Mouse (Mus musculus) CH12.LX (cell line): ENCODE measurements around the gene Tubb1. TPM values are rescaled to one million over a fixed set of nuclear protein-coding genes. Genes with fewer than 3 reads are reported as not detected.

Experiments
- DNase-seq: peaks from one replicate; pipeline ENCODE4 v3.0.0-alpha.2; 2013; ENCODE audit errors: extremely low read depth
- H3K27ac ChIP-seq: 2 replicates; pipeline ENCODE4 v1.5.1; 2012; ENCODE audit warnings: low read depth, mild to moderate bottlenecking, control low read depth, moderate library complexity; ENCODE audit not compliant: insufficient read depth
- H3K27me3 ChIP-seq: replicated peaks from 2 replicates; pipeline ENCODE3; 2012; ENCODE audit warnings: inconsistent platforms
- H3K36me3 ChIP-seq, 2 experiments: replicated peaks in 1 of 2; 2 replicates each; pipeline versions ENCODE3 to v1.6.1; 2012; ENCODE audit warnings: inconsistent platforms in 1 of 2, low read length in 1 of 2, mild to moderate bottlenecking in 1 of 2, mixed read lengths in 1 of 2, moderate library complexity in 1 of 2; ENCODE audit not compliant: control insufficient read depth in 1 of 2, insufficient read depth in 1 of 2
- H3K4me1 ChIP-seq, 2 experiments: 2 replicates each; pipeline ENCODE4 v1.6.1; 2012; ENCODE audit warnings: inconsistent platforms in 1 of 2, moderate library complexity in 1 of 2; ENCODE audit not compliant: insufficient read depth in 2 of 2, control insufficient read depth in 1 of 2
- H3K4me2 ChIP-seq: 2 replicates; pipeline ENCODE4 v1.6.1; 2012; ENCODE audit warnings: low read depth, mild to moderate bottlenecking, control low read depth; ENCODE audit not compliant: poor library complexity, insufficient read depth, severe bottlenecking
- H3K4me3 ChIP-seq, 3 experiments: fragments of 150-350 bp in 1 of 3; sonication (generic) in 1 of 3; replicated peaks in 1 of 3; 2 replicates each; pipeline versions ENCODE3 to v1.5.1; 2011 to 2012; ENCODE audit warnings: low read depth in 2 of 3, low read length in 2 of 3, mild to moderate bottlenecking in 2 of 3, moderate library complexity in 2 of 3, control low read depth in 1 of 3, improper control_type of control experiment in 1 of 3, inconsistent platforms in 1 of 3, mixed read lengths in 1 of 3; ENCODE audit not compliant: poor library complexity in 1 of 3
- H3K79me2 ChIP-seq: replicated peaks from 2 replicates; pipeline ENCODE4 v1.6.1; 2012; ENCODE audit warnings: mild to moderate bottlenecking, moderate library complexity; ENCODE audit not compliant: control insufficient read depth, poor library complexity, insufficient read depth, severe bottlenecking; ENCODE audit errors: extremely low read depth
- H3K9ac ChIP-seq: 2 replicates; pipeline ENCODE4 v1.6.1; 2012; ENCODE audit warnings: low read depth, mild to moderate bottlenecking, control low read depth, moderate library complexity; ENCODE audit not compliant: insufficient read depth
- H3K9me3 ChIP-seq: replicated peaks from 2 replicates; pipeline ENCODE3; 2012; ENCODE audit warnings: low read length, inconsistent platforms, mixed read lengths
- BHLHE40 ChIP-seq: IDR thresholded peaks from 2 replicates; pipeline ENCODE4 v1.6.1; 2011; ENCODE audit warnings: mild to moderate bottlenecking, low read depth, low read length, improper control_type of control experiment
- CHD2 ChIP-seq: IDR thresholded peaks from 2 replicates; pipeline ENCODE4 v1.6.1; 2011; ENCODE audit warnings: low read length, improper control_type of control experiment
- CTCF ChIP-seq, 2 experiments: IDR thresholded peaks in 1 of 2; conservative IDR thresholded peaks in 1 of 2; 2 replicates each; pipeline ENCODE4 v1.5.1; 2011 to 2012; ENCODE audit warnings: low read depth in 2 of 2, low read length in 2 of 2, improper control_type of control experiment in 1 of 2, inconsistent platforms in 1 of 2, mild to moderate bottlenecking in 1 of 2, moderate library complexity in 1 of 2
- ELF1 ChIP-seq: IDR thresholded peaks from 2 replicates; pipeline ENCODE4 v1.6.1; 2014; ENCODE audit warnings: low read depth, mild to moderate bottlenecking, inconsistent platforms, low read length, improper control_type of control experiment
- EP300 ChIP-seq: IDR thresholded peaks from 2 replicates; pipeline ENCODE4 v1.6.1; 2011; ENCODE audit warnings: low read length, improper control_type of control experiment
- ETS1 ChIP-seq: conservative IDR thresholded peaks from 2 replicates; pipeline ENCODE4 v1.6.1; 2012; ENCODE audit warnings: low read depth, mild to moderate bottlenecking, inconsistent platforms, low read length, improper control_type of control experiment, moderate library complexity
- GABPA ChIP-seq: IDR thresholded peaks from 2 replicates; pipeline ENCODE4 v1.6.1; 2012; ENCODE audit warnings: low read depth, low read length, improper control_type of control experiment, inconsistent platforms; ENCODE audit not compliant: insufficient replicate concordance
- HCFC1 ChIP-seq: IDR thresholded peaks from 2 replicates; pipeline ENCODE4 v1.6.1; 2012; ENCODE audit warnings: low read depth, mild to moderate bottlenecking, inconsistent platforms, low read length, improper control_type of control experiment
- IRF4 ChIP-seq: IDR thresholded peaks from 2 replicates; pipeline ENCODE4 v1.6.1; 2014; ENCODE audit warnings: low read depth, mild to moderate bottlenecking, inconsistent platforms, low read length, improper control_type of control experiment
- JUN ChIP-seq: IDR thresholded peaks from 2 replicates; pipeline ENCODE4 v1.6.1; 2011; ENCODE audit warnings: low read depth, mild to moderate bottlenecking, low read length, improper control_type of control experiment, moderate library complexity; ENCODE audit not compliant: insufficient read depth
- JUND ChIP-seq: conservative IDR thresholded peaks from 2 replicates; pipeline ENCODE4 v1.6.1; 2011; ENCODE audit warnings: low read depth, low read length, improper control_type of control experiment
- MAFK ChIP-seq: IDR thresholded peaks from 2 replicates; pipeline ENCODE4 v1.6.1; 2011; ENCODE audit warnings: low read length, improper control_type of control experiment; ENCODE audit not compliant: insufficient replicate concordance
- MXI1 ChIP-seq: IDR thresholded peaks from 2 replicates; pipeline ENCODE4 v1.6.1; 2011; ENCODE audit warnings: mild to moderate bottlenecking, low read depth, low read length, improper control_type of control experiment
- NELFE ChIP-seq: IDR thresholded peaks from 2 replicates; pipeline ENCODE4 v1.6.1; 2011; ENCODE audit warnings: low read depth, low read length, improper control_type of control experiment
- PAX5 ChIP-seq: IDR thresholded peaks from 2 replicates; pipeline ENCODE4 v1.6.1; 2012; ENCODE audit warnings: low read length, inconsistent platforms, mixed read lengths
- POLR2AphosphoS2 ChIP-seq: IDR thresholded peaks from 2 replicates; pipeline ENCODE4 v1.6.1; 2011; ENCODE audit warnings: low read depth, low read length, improper control_type of control experiment
- RAD21 ChIP-seq: IDR thresholded peaks from 2 replicates; pipeline ENCODE4 v1.6.1; 2011; ENCODE audit warnings: low read depth, mild to moderate bottlenecking, low read length, improper control_type of control experiment, moderate library complexity
- SIN3A ChIP-seq: IDR thresholded peaks from 2 replicates; pipeline ENCODE4 v1.6.1; 2012; ENCODE audit warnings: low read length, improper control_type of control experiment, inconsistent platforms
- SMC3 ChIP-seq: IDR thresholded peaks from 2 replicates; pipeline ENCODE4 v1.6.1; 2011; ENCODE audit warnings: low read depth, low read length, improper control_type of control experiment
- TBP ChIP-seq: conservative IDR thresholded peaks from 2 replicates; pipeline ENCODE4 v1.6.1; 2011; ENCODE audit warnings: low read depth, low read length, improper control_type of control experiment
- TCF12 ChIP-seq: IDR thresholded peaks from 2 replicates; pipeline ENCODE4 v1.6.1; 2014; ENCODE audit warnings: low read depth, mild to moderate bottlenecking, inconsistent platforms, low read length, improper control_type of control experiment
- UBTF ChIP-seq: IDR thresholded peaks from 2 replicates; pipeline ENCODE4 v1.6.1; 2012; ENCODE audit warnings: low read depth, mild to moderate bottlenecking, inconsistent platforms, low read length, improper control_type of control experiment, moderate library complexity
- USF2 ChIP-seq: conservative IDR thresholded peaks from 2 replicates; pipeline ENCODE4 v1.6.1; 2011; ENCODE audit warnings: low read depth, low read length, improper control_type of control experiment
- ZMIZ1 ChIP-seq: IDR thresholded peaks from 2 replicates; pipeline ENCODE4 v1.6.1; 2012; ENCODE audit warnings: low read depth, mild to moderate bottlenecking, inconsistent platforms, low read length, improper control_type of control experiment
- dilution Hi-C: fragments of 300-500 bp; cut with MboI; formaldehyde crosslinking; loops from 2 replicates; pipeline ENCODE4 v1.14.3; 2020; ENCODE audit warnings: low sequenced_read_pairs; ENCODE audit not compliant: extremely low pct_unique_long_range_greater_than_20kb, extremely low pct_ligation_motif_present
- in situ Hi-C: fragments of 300-500 bp; cut with MboI; formaldehyde crosslinking; loops from 3 replicates; pipeline ENCODE4 v1.14.3; 2019; ENCODE audit warnings: low sequenced_read_pairs, low pct_ligation_motif_present, low pct_unique_long_range_greater_than_20kb, mixed read lengths
- polyA plus RNA-seq: library from polyadenylated mRNA; unstranded; fragments of >175 nt; gene quantifications from 2 replicates; pipeline ENCODE4 v1.2.1, GENCODE M21; 2012; ENCODE audit warnings: low read depth; ENCODE audit not compliant: insufficient read length
- total RNA-seq, 2 experiments: library from RNA; depleted of rRNA; stranded (reverse); fragments of 300-350 nt in 1 of 2; fragments of >200 nt in 1 of 2; gene quantifications; 2 replicates each; pipeline ENCODE4 v1.2.3; 2012 to 2014

The Tubb1 gene
- total and polyA plus RNA-seq, 3 experiments: not detected

GRCm38 (mm10) chr2:174436916-174437696 lies 13.4 kb upstream of the Tubb1 start:
- no peak for DNase-seq
- Histone ChIP-seq H3K4me3 (peak overlapping the region; percentile 73 to 97 (median 96)), H3K4me2 (peak overlapping the region; percentile 67), H3K9me3 (no peaks in the 10 kb centered on the region), H3K4me1 (peaks cover 27 to 65% of the 10 kb centered on the region in 2 experiments), H3K27me3 (no peaks in the 10 kb centered on the region), H3K36me3 (peaks cover 33 to 46% of the 10 kb centered on the region in 2 experiments), H3K79me2 (peaks cover 29% of the 10 kb centered on the region), H3K27ac (peak overlapping the region; percentile 20), H3K9ac (peak overlapping the region; percentile 61)
- TF ChIP-seq ELF1: no peak
- no peak for TF ChIP-seq CHD2
- TF ChIP-seq IRF4: no peak
- TF ChIP-seq USF2: no peak
- no peak for TF ChIP-seq CTCF (conservative IDR thresholded peaks at IDR 0.05 in 1 of 2, IDR thresholded peaks at IDR 0.05 in 1 of 2; ENCODE audit: low read depth in 2 of 2, low read length in 2 of 2)
- no peak for TF ChIP-seq JUND
- no peak for TF ChIP-seq RAD21
- no peak for TF ChIP-seq ZMIZ1
- no peak for TF ChIP-seq JUN
- no peak for TF ChIP-seq SMC3
- no peak for TF ChIP-seq TBP
- TF ChIP-seq NELFE: no peak
- TF ChIP-seq UBTF: no peak
- TF ChIP-seq POLR2AphosphoS2: no peak
- TF ChIP-seq ETS1: no peak
- in situ Hi-C loops: no loop called here
- dilution Hi-C loops: no loop called here

GRCm38 (mm10) chr2:174437697-174437982 lies 12.9 kb upstream of the Tubb1 start:
- in situ Hi-C loops: no loop called here
- H3K27ac ChIP-seq: peak overlapping the region; percentile 20
- TF ChIP-seq TCF12 (peak; percentile 47; the same call in 1 of the 2 replicates), EP300 (0 out of 2 replicates have a peak, but pooled peaks have one; percentile 38), RAD21 (no peak), IRF4 (peak; percentile 34; the same call in 1 of the 2 replicates), GABPA (no peak), BHLHE40 (no peak), MXI1 (peak; percentile 53), SMC3 (no peak), HCFC1 (no peak), MAFK (no peak), PAX5 (no peak), SIN3A (peak; percentile 49; the same call in 1 of the 2 replicates)

More at GRCm38 (mm10) chr2:174437697-174437982, 12.9 kb upstream of the Tubb1 start:
- Histone ChIP-seq H3K4me1 (peaks cover 32 to 69% of the 10 kb centered on the region in 2 experiments), H3K27me3 (no peaks in the 10 kb centered on the region), H3K9me3 (no peaks in the 10 kb centered on the region), H3K4me3 (peak overlapping the region; percentile 73 to 97 (median 96)), H3K79me2 (peaks cover 29% of the 10 kb centered on the region), H3K9ac (peak overlapping the region; percentile 61), H3K36me3 (peaks cover 29 to 41% of the 10 kb centered on the region in 2 experiments), H3K4me2 (peak overlapping the region; percentile 67)
- no peak for DNase-seq
- dilution Hi-C loops: no loop called here
